Mouse (Mus musculus): ENCODE results near the gene Ano4. TPM values are rescaled to one million over a fixed set of nuclear protein-coding genes. Genes with fewer than 3 reads are reported as not detected.

The Ano4 gene
- total RNA-seq (2021), result under 1 TPM; 0.30 to 0.35 TPM
- long read RNA-seq, experiment 1, result 0 reads
- long read RNA-seq, experiment 2, result 0 reads

DNA sequence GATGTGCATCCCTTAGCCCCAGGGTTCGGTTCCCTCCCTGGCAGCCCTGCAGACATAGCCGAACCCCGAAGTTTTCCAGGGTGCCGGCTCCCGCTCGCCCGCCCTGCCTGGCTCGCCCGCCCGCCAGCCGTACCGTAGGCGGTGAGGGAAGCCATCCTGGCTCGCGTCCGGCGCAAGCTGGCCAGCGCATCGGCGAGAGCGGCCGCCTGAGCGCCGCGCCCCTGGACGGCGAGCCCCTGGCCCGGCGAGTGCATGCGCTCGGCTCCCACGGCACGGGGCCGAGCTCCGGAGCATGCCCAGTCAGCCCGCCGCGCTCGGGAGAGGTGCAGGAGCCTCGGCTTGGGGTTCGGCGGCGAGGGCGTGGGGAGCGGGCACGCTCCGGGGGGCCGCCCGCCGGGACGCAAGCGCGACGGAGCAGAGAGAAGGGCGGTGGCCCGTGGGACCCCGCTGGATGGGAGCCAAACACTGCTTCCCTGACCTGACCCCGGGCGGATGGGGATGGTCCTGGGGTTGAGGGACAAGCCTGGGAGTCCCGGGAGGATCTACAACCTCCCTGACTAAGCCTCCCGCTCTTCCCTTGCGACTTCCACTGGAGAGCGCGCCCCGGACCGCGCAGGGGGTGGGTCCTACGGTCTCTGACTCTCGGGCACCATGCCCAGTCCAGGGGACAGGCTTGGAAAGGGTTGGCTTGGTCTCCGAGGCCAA lies at the start of gene Ano4:
Gene Ano4, minus strand, starts transcription at position 272 of the 705 bp plus-strand sequence.
- peak; percentile 26 to 29 for DNase-seq (ENCODE audit: low spot score in 2 of 2)

DNA sequence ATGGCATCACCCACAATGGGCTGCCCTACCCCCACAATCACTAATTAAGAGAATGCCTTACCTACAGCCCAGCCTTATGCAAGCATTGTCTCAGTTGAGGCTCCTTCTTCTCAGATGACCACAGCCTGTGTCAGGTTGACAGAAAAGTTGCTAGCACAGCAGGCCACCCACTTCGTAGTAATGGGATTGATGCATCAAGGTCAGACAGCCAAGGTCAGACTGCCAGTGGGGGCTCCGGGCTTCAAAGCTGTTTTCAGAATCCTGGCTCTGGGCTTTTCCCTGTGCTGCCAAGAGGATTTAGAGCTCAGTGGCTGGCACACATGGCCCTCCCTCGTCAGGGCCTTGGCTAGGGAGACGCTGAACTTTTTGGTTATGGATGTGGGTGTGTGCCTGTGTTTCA lies 48.1 kb upstream of the Ano4 start:
- no peak for DNase-seq (ENCODE audit: low spot score in 2 of 2)

DNA sequence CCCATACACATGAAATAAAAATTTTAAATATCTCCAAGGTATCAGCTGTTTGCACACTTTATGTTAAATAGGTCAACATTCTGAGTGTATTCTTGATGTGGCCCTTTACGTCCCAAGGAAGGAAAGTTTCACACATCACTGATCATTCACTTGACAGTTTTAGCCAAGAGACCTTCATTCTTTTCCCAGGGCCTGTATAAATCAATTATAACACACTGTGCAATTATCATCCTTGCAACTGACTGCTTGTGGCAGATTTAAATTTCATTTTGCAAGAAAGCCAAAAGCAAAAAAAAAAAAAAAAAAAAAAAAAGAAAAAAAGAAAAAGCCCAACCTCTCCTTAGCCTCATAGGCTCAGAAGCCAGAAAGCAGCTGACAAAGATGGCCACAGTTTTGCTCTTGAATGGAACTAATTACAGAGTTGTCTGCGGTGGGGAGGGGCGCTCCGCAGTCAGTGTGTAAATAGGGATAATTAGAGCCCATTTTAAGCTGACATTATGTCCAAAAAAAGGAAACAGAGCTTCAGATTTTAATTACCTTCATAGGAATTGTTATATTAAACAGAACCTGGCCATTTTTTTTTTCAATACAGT lies 47.1 kb upstream of the Ano4 start:
- DNase-seq (ENCODE audit: low spot score in 2 of 2), result no peak

DNA sequence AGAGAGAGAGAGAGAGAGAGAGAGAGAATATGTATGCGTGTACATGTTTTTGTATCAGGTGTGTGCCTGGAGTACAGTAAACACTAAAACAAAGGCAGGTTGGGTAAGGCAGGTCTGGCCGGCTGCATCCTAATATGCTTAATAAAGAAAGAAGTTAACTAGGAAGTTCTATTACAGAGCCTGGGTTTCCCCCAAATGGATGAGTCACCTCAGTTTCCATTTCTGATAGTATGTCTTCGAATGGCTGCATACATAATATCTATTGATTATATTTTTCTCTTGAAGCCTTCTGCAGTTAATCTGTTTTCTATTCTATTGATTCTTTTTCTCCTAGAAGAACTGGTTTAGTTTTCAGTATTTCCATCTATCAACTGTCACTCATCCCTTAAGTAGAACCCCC lies 41.9 kb upstream of the Ano4 start:
- no peak for DNase-seq (ENCODE audit: low spot score in 2 of 2)

DNA sequence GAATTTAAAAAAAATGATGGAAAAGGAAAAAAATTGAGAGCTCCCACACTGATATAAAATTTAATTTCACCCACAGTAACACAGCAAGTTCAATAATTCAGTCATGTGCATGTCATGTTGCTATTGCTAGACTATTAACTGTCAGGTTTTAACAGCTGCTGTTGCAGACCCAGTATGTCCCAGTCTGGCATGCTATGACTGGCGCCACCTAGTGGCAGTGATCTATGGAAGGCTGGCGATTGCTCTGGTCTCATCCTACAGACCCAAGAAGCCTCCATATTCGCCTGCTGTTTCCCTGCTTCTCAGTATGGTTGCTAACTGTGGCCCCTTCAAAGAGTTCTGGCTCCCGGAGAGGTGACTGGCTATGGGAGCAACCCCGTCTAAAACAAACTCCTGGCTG lies 38.9 kb upstream of the Ano4 start:
- DNase-seq (ENCODE audit: low spot score in 2 of 2), result peak; percentile 75 to 76

DNA sequence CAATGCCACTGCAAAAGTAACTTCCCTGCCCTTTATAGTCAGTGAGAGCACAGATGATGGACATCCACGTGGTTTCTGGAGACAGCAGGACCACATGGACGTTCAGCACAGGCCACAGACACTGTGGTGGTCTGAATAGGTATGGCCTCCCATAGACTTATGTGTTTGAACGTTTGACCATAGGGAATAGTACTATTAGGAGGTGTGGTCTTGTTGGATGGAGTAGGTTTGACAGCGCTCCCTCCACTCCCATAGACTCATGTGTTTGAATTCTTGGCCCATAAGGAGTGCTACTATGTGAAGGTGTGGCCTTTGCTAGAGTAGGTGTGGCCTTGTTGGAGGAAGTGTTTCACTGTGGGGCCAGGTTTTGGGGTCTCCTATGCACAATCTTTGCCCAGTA lies 33.2 kb upstream of the Ano4 start:
- no peak for DNase-seq (ENCODE audit: low spot score in 2 of 2)

DNA sequence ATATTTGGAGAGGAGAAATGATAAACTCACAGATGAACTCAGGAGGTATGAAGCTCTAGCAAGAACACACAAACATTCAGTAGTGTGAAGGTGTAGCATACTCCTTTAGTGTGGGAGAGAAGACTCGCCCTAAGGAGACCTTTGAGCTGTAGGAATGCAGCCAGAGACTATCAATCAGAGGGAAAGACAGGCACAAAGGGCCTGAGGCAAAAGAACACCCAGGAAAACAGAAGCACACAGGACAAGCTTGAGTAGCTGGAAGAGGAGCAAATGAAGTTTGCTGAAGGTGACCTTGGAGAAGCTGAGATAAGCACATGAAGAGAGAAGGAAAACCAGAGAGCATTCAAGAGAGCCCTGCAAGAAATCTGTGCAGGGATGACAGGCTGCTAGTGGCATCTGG lies 25.5 kb upstream of the Ano4 start:
- no peak for DNase-seq (ENCODE audit: low spot score in 2 of 2)

DNA sequence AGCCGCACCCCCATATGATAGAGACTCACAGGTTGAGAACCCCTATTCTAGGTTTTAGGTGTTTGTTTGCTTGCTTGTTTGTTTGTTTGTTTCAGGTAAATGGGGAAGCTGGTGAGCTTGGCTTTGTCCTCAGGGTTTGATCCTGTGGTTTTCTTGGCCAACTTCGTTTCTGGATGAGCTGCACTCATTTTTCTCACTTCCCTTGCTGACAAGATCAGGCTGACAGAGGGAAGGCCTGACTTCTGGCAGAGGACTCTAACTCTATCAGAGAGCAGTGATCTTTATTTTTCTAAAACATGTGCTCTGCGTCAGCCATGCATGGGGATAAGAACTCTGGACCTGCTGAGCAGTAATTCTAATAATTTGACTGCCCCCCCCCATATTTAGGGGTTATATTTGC lies 14.4 kb upstream of the Ano4 start:
- no peak for DNase-seq (ENCODE audit: low spot score in 2 of 2)

DNA sequence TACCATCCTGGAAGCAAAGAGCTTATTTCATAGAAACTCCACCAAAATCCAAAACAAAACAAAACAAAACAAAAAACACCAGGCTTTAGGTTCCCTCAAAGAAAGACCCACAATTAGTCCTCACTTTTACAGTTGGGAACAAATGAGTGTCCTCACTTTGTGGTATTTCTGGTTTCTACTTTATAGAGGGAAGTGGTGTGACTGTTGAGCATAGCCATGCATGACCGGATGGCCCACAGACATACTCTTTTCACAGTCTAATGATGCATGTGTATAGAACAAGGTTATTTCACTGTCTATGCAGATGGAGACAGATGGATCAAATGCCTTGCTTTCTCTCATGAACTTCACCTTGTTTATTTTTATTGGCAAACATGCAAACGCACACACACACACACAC lies 10.1 kb upstream of the Ano4 start:
- DNase-seq (ENCODE audit: low spot score in 2 of 2), result no peak

DNA sequence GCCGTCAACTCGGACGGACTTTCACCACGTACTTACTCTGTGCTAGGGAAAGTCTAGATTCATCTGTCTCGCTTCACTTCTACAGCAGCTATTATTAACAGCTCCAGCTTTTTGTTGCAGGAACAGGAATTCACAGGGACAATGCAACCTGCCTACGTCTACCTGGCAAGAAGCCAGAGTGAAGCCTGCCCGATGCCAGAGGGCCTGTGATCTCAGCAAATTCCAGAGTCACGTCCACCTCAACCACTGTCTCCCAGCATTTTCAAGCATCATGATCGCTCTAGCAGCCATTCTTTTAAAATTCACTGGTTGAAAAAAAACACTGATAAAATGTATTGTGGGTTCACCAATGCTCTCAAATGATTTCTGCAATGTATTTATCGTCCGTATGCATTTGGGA lies 6.9 kb upstream of the Ano4 start:
- no peak for DNase-seq (ENCODE audit: low spot score in 2 of 2)

DNA sequence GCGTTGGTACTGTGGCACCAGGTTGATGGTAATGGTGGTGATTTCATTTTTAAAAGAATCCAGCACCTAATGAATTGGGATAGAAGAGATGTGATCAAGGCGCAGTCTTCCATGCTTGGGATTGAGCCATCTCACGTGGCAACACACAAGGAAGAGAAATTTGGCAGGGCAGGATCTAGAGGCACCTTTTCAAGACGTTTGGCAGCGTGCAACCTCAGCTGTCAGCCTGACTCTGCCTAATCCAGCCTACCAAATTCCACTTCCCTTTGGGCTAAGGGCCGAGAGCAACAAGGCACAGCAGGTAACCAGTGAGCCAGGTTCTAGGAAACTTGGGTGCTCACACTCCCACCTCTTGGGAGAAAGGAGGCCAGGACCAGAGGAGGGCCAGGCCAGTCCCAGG lies 1.0 kb upstream of the Ano4 start:
- no peak for DNase-seq (ENCODE audit: low spot score in 2 of 2)

DNA sequence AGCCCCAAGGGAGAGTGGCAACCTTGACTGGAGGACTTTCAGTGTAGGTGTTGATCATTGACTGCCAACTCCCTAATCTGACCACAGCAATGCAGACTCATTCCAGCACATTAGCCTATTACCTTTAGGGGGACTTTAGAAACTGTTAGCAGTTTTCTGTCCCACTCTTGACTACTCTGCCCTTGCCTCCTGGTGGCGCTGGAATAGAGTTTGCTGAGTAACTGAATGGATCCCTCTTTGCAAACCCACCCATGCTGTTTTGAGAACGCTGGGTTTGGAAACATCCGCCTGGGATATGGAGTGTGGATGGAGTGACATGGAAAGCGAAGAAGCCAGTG lies 603 bp upstream of the Ano4 start:
- no peak for DNase-seq (ENCODE audit: low spot score in 2 of 2)

DNA sequence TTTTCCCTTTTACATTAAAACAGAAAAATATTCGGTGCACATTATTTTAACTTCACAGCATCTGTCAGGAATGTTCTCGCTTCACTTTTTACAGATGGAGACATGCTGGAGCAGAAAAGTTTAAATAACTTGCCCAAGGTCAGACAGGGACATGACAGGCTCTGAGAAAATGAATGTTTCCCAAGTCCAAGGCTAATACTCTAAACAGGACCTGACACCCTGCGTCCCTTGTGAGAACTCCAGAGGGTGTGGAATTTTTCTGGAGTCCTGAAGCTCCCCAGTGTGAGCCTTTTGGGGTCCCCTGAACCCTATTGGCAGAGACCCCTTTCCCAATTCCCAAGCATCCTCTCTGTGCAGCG lies 451 bp downstream of the Ano4 start:
- no peak for DNase-seq (ENCODE audit: low spot score in 2 of 2)

DNA sequence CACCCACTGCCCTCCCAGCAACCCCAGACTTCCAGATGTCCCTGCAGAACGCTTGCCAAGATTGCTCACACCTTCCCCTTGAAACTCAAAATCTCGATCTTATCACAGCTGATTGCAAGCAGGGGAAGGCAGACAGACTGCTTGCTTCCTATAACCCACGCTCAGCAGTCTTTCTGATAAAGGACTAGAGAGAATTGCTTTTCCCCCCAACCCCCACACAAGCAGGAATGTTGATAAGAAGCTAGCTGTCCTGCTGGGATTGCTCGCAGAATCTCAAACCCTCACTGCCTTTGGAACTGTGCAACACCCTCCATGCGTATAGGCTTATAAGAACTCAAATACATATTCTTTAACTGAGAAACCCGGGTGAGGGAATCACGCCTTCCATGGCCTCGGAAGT lies 846 bp downstream of the Ano4 start:
- no peak for DNase-seq (ENCODE audit: low spot score in 2 of 2)

DNA sequence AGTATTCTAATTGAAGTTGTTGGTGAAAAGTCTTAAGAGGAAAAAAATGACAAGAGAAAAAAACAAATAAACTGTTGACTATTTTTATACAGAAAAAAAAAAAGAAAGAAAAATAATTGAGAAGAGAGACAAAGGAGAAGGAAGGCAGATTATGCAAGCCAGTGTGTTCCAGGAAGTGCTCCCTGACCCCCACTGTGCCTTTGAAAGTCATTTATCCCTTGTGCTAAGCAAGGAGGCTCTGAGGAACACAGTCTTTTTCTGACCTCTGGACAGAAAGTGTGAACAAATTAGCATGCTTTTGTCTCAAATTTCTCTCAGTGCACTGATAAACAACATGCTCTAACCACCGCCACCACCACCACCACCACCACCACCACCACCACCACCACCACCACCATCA lies 14.3 kb downstream of the Ano4 start:
- DNase-seq (ENCODE audit: low spot score in 2 of 2), result no peak

DNA sequence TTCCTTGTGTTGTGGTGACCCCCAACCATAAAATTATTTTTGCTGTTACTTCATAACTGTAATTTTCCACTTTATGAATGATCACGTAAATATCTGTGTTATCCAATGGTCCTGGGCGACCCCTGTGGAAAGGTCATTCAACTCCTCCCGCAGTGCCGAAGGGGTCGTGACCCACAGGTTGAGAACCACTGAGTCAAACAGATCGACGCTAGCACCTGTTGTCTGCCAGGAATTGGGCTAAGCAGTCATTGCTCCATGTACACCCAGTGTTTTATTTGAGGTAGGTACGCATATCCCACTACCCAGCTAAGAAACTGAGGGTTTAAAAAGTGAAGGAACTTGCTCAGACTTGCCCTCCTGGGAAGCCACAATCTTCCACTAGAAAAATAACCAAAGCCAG lies 14.8 kb downstream of the Ano4 start:
- DNase-seq (ENCODE audit: low spot score in 2 of 2), result no peak

DNA sequence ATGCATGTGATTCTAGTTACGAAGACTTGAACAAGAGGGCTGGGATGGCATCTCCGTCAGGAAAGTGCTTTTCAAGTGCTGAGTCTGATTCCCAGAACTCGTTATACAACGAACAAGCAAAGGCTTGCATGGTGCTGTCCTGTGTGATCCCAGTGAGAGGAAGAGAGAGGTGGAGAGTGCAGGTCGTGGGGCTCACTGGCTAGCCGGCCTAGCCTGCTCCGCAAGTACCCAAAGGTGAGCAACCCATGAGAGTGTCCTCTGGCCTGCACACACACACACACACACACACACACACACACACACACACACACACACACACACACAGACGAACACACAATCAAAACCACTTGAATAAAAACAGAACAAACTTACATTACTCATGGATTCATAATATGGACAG lies 15.7 kb downstream of the Ano4 start:
- DNase-seq (ENCODE audit: low spot score in 2 of 2), result no peak

DNA sequence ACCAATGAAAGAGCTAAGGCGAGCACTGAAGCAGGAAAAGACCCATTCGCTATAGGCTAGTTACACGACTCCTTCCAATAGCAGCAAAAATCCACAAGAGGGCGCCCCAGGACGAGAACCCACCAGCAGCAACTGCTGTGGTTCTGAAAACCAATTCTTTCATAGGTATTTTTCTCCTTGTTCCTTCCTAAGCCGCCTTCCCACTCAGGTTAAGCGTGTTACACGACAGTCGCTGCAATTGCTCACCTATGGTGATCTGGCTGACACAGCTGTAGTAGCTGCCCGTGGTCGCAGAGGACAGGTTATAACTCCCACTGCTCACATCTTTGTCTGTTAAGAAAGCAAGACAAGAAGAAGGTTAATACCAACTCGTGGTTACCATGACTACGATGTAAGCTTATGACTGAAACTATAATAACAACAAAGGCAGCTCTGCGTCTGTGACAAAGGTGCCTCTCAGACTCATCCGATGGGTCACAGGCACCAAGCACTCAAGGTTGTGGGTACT lies 17.5 kb downstream of the Ano4 start:
- DNase-seq (ENCODE audit: low spot score in 2 of 2), result peak; percentile 57 to 70

DNA sequence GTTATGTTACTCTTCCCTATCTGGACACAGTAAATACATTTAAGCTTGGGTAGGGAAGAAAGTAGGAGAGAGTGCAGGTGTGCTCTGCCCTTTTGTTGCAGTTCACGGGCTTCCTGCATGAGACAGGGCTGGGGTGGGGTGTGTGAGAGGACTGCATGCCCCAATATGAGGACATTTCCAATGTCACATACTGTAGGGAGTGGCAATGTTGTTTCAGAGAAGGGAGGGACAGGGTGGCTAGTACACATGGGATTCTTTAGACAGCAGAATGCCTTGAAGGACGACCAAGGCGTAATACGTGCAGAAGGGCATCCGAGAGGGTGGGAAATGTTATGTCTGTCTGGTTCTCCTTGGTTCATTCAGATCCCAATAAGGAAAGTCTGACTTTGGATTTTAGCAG lies 18.2 kb downstream of the Ano4 start:
- no peak for DNase-seq (ENCODE audit: low spot score in 2 of 2)

DNA sequence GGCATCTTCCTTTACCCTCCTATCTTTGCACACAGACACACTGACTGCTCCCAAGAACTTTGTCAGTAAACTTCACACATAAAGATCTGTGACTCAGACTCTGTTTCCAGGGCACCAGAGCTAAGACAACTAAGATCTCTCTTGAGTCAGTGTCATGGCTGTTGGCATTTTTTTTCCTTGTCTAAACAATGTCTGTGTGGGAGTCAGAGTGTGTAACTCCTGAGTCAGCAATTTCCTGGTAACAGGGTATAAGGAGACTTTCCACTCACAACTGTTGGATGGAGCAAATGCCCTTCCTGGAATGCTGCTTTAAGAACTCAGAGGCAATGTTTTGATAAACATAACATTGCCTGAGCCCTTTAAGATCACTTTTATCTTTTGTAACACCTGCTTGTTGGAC lies 37.0 kb downstream of the Ano4 start:
- DNase-seq (ENCODE audit: low spot score in 2 of 2), result no peak

DNA sequence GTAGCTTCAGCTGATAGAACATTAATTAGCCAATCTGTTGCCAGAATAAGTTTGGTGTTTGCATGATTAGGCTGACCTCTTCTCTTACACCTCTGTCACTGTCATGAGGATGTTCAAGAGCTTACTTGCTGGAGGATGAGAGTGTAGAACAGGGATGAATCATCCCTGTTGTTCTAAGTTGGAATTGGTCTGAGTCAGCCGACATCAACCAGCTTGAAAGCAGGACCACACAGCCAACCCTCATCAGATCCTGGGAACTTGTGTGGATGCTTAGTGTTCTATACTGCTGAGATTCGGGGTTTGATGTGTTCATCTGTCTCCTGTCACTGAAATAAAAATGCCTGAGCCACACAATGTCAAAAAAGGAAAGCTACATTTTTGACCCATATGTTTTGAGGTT lies 44.2 kb downstream of the Ano4 start:
- no peak for DNase-seq (ENCODE audit: low spot score in 2 of 2)

DNA sequence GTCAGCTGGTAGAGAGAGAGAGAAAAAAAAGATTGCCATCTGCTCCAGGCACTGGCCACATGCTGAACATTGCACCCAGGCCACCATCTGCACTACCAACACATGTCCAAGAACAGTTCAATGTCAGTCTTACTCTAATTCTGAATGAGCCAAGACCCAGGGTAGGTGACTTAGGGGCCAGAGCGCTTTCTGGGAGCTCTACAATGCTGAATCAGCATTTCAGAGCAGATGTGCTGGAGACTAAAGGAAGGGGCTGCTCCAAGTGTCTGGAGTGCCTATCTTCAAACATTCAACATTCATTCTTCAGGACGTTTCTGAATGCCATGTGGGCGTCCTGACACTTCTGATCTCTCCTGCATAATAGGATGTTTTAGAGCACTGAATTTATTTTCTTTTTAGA lies 51.8 kb downstream of the Ano4 start:
- DNase-seq (ENCODE audit: low spot score in 2 of 2), result no peak

DNA sequence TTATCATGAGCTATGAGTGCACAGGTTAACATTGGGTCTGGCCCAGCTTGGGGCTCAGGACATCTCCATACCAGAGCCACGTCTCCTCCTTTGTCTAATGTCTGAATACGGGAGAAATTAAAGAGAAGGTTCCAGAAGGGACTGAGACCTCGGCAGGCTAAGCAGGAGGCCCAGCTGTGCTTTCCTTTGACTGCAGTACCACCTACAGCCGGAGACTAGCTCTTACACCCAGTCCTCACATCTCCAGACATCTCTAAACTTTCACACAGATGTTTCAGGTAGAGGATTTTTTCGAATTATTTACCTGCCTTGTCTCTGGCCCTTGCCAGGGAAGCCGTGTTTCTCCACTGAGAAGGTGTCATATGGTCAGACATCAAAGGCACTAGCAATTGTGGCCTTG lies 53.9 kb downstream of the Ano4 start:
- no peak for DNase-seq (ENCODE audit: low spot score in 2 of 2)
